Mouse (Mus musculus): ENCODE results near the gene Gja10.

Gja10 gene

DNA sequence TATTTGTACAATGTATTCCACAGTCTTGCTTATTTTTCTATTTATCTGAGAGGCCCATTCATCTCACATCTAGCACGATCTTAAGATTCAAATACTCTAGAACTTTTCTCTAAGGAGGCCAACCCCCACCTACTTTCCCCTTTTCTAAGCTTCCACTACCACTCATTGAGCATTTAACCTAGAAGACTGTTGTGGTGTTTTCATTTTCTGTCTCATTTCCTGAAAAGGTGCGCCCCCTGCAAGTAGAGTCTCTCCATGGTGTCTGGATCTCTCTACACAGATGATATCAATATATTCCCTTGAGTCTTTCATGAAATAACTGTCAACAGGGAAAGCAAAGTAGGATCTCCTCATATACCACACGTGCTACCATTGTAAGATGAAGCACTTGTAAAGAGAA is at the start of gene Gja10:
Gene Gja10 (minus strand): TSS at position 101 of the 400 bp plus-strand sequence.
- in situ Hi-C loops (cut with MboI, MseI), result no loop called here

DNA sequence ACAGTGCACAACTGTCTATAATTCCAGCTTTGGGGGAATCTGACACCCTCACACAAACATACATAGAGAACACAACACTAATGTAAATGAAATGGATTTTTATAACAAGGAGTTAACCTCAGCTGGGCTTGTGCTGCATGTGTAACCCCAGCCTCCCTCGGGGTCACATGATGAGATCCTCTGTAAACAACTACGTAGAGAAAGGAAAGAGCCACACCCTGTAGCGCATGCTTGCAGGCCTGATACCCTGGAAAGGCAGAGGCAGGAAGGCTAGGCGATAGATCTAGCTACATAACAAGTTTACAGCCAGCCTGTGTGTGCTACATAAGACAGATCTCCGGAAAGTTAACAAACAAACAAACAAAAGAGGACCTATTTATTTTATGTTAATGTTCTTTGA is 49.1 kb upstream of the Gja10 start:
- in situ Hi-C loops (cut with MboI, MseI), result no loop called here

DNA sequence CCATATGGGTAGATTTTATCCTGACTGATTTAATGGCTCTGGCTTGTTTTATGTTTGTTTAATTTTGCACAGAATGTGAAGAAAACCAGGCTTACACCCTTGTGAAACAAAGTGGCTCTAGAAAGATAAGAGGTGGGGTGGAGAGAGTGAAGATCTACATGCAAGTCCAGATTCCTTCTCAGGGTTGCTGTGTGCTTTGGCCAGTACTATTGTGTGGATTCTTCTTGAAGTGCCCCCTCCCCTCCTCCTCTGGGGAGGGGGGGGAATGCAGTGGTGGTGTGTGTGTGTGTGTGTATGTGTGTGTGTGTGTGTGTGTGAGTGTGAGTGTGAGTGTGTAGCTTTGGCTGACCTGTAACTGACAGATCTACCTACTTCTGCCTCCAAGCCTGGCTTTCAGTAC is 19.1 kb upstream of the Gja10 start:
- in situ Hi-C loops (cut with MboI, MseI), result no loop called here

DNA sequence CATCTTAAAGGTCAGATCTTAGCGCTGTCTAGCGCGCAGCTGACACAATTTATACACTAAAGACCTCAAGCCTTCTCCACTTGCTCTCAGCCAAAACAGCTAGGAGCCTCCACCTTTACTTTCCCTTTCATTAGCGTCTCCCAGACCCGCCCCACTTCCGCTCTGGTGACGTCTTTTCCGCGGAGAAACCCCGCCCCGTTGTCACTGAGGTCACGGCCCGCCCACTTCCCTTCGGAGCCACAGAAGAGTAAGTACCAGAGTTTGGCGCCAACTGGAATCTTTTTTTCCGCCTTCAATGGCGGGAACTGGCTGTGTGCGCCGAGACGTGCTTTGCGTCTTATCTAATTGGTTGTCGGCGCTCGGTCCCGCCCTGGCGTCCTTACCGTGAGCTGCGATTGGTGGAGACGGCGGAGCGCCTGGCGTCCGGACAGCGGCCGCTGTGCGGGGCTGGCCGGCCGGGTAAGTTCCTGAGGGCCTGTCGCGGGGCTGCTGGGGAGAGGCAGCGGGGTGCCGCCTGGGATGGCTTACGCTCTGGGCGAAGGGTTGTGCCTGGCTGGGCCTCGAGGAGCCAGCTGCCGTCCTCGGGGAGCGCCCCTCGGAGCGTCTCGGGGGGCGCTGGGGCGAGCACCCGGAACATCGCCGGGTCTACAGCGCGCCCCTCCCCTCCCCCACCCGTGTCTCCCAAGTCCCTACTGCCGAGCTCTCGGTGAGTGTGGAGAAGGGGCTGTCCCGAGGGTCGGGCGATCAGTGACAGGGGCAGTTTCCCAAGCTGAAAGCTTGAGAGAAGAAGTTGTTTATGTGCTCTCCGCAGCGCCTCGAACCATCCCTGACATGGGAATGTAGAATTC is 12.7 kb upstream of the Gja10 start, which contains the start of gene Casp8ap2:
Gene Casp8ap2 (plus strand): TSS at position 418 of the 848 bp plus-strand sequence.
- in situ Hi-C loops (cut with MboI, MseI), result no loop called here

DNA sequence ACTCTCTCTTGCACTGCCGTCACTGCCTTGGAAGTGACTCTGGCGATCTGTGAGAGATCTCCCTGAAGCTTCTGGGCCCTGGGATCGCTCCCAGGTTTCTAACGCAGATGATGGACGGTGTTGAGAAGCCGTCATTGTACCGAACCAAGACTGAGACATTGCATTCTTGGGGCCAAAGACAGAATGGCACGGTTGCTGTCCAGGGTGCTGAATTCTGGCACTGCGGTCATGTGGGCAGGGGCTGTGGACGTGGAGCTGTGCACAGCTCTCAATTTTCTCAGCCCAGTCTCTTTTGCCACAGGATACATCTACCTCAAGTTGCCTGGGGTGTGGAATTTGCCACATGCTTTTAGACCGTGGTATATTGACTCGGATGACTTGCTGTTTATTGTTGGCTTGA is 1.4 kb downstream of the Gja10 start:
- in situ Hi-C loops (cut with MboI, MseI), result no loop called here

DNA sequence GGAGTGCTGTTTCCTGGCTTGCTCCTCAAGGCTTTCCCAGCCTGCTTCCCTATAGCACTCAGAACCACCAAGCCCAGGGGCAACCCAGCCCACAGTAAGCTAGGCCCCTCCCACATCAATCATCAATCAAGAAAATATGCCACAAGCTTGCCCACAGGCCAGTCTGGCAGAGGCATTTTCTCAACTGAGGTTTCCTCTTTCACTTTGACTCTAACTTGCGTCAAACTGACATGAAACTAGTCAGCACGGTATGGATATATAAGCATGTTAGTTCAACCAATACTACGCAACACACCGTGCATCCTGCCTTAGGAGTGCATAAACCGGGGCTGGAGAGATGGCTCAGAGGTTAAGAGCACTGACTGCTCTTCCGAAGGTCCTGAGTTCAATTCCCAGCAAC is 14.3 kb downstream of the Gja10 start:
- in situ Hi-C loops (cut with MboI, MseI), result no loop called here

DNA sequence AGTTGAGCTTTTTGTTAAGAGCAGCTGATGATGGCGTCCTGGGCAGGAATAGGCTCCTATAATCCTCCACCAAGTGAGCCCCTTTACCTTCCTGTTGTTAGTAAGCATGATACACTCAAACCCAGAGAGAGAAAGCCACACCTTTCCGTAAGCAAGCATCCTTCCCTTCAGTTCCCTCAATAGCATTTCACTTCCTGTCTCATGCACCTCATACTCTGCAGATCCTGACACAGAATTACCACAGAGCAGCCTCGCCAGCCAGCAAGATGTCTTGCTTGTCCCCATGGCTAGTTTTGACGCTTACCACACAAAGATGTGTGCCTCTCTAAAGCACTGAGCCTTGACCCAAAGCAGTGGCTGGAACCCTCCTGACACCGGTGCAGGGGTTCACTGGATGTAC is 15.0 kb downstream of the Gja10 start:
- in situ Hi-C loops (cut with MboI, MseI), result no loop called here

DNA sequence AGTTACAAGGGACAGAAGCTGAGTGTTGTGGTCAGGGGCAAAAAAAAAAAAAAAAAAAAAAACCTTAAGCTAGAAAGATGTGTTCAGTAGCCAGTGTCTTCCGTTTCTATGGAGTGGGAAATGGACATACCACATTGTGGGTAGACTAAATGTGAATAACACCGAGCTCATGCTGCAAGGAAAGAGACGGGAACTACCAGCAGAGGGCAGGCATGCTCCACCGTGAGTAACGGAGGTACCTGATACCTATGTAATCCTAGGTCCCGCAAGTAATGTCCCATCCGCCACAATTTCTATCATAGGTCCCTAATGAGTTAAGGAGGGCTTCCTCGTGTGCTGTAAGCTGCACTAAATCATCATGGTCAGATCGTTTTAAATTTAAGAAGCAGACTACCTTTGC is 16.0 kb downstream of the Gja10 start:
- in situ Hi-C loops (cut with MboI, MseI), result no loop called here

DNA sequence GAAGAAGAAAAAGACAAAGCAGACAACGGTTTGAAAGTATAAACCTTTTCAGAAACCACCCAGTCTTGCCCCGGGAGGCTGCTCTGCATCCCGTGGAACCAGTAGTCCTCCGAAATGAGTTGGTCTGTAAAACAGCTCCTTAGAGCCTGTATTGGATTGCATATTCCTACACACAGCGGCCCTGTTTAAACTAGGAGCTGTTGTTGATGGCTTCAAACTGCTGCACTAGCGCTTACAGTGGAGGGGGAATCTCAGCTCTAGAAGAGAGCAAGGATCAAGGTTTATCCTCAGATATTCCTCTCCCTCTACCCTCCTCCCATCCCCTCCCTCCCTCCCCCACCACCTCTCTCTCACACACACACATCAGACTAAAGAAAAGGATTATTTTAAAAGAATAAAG is 18.4 kb downstream of the Gja10 start:
- in situ Hi-C loops (cut with MboI, MseI), result no loop called here

DNA sequence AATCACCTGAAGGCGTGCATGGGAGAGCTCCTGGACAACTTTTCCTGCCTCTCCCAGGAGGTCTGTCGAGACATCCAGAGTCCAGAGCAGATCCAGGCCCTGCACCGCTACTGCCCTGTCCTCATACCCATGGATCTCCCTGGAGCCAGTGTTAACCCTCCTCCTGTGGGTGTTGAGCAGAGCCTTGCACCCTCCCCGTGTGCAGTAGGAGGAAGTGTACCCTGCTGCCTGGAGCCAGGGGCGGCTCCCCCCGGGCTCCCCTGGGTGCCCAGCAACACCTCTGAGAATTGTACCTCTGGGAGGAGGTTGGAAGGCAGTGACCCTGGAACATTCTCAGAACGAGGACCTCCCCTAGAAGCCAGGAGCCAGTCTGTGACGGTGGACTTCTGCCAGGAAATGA is 22.7 kb downstream of the Gja10 start:
- in situ Hi-C loops (cut with MboI, MseI), result loop anchor here (10.0 kb wide), 1 partner anchor 525 kb away; no protein-coding TSS in a partner anchor

DNA sequence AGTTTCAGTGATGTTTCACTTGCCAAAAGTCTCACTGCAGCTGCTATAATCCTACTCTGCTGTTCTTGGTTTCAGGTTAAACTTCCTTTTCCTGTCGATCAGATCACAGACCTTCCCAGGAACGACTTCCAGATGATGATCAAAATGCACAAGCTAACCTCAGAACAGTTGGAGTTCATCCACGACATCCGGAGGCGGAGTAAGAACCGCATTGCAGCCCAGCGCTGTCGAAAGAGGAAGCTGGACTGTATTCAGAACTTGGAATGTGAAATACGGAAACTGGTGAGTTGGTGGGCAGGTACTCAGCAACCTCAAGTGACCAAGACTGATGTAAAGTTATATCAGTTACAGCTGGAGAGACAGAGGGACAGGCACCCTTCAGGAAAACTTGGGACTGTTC is 27.4 kb downstream of the Gja10 start:
- in situ Hi-C loops (cut with MboI, MseI), result loop anchor here (10.0 kb wide), 1 partner anchor 520 kb away; no protein-coding TSS in a partner anchor

DNA sequence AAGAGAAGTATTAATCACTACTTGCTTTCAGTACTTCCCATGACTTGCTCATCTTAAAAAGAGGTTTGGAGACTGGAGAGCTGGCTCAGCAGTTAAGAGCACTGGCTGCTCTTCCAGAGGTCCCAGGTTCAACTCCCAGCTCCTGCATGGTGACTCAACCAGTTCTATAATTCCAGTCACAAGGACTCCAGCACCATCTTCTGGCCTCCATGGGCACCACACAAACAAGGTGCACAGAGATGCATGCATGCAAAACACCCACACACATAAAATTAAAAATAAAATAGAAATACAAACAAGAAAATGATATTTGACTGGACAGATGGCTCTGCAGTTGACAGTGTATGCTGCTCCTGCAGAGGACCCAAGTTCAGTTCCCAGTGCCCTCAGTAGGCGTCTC is 28.0 kb downstream of the Gja10 start:
- in situ Hi-C loops (cut with MboI, MseI), result loop anchor here (10.0 kb wide), 1 partner anchor 520 kb away; no protein-coding TSS in a partner anchor

DNA sequence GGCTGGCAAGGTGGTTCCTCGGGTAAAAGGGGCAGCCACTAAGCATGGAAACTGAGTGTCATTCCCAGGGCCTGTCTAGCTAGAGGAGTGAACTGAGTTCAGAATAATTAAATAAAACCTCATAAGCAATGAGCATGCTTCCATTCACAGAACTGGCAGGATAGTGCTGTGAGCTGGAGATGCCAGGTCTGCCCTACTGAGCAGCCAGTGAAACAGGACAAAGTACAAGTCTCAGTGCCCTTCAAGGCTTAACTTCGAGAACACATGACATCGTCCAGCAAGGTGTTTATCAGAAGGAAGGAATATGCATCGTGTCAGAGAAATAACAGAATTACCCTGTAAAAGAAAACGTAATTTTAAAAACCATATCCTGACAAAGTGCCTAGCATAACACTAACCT is 29.0 kb downstream of the Gja10 start:
- in situ Hi-C loops (cut with MboI, MseI), result loop anchor here (10.0 kb wide), 1 partner anchor 519 kb away; no protein-coding TSS in a partner anchor

DNA sequence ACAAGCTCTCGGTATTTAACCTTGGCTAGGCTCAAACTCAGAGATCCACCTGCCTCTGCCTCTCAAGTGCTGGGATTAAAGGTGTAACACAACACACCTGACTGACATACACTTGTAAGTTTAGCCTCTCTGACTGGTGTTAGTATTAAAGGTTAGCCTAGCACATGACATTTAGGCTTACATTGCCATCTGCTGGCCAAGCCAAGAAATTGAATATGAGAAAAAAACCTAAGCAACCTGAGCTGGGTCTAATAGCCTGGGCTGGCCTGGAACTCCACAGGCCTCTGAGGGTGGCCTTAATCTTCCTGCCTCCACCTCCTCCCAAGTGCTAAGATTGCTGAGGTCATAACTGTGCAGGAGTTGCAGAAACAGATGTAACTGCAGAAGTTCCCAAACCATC is 30.4 kb downstream of the Gja10 start:
- in situ Hi-C loops (cut with MboI, MseI), result loop anchor here (10.0 kb wide), 1 partner anchor 517 kb away; no protein-coding TSS in a partner anchor

DNA sequence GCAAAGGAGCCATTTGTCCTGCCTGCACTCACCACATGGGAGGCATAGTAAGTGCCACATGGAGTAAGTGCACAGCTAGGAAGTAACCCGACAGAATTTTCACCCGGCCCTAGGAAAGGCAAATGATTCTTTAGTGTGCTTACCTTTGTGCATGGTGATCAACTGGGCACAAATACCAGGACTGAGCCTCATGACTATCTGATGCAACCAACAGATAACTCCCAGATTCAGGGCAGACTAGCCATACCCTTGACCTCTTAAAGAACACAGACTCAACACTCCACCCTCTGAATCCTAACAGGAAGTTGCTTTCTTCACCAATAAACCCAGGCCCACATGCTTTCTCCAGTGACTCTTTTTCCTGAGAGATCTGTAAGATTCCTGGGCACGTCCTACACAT is 31.1 kb downstream of the Gja10 start:
- in situ Hi-C loops (cut with MboI, MseI), result loop anchor here (10.0 kb wide), 1 partner anchor 517 kb away; no protein-coding TSS in a partner anchor

DNA sequence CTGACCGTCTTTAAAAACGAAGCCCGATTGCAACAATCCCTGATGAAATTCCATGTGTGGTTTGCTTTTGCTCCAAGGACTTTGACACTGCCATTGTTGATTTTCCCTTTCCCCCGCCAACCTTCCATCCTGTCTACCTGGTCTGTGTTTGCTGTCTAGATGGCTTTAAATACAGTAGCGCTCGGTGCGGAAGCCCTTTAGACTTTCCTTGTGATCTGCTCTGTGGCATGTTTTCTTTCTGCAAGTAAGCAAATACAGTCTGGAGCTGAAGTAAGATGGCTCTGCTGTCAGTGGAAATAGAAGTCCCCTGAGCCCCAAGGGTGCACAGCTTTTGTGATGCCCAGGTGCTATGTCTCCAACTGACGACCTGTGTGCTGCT is 31.6 kb downstream of the Gja10 start:
- in situ Hi-C loops (cut with MboI, MseI), result loop anchor here (10.0 kb wide), 1 partner anchor 516 kb away; no protein-coding TSS in a partner anchor

DNA sequence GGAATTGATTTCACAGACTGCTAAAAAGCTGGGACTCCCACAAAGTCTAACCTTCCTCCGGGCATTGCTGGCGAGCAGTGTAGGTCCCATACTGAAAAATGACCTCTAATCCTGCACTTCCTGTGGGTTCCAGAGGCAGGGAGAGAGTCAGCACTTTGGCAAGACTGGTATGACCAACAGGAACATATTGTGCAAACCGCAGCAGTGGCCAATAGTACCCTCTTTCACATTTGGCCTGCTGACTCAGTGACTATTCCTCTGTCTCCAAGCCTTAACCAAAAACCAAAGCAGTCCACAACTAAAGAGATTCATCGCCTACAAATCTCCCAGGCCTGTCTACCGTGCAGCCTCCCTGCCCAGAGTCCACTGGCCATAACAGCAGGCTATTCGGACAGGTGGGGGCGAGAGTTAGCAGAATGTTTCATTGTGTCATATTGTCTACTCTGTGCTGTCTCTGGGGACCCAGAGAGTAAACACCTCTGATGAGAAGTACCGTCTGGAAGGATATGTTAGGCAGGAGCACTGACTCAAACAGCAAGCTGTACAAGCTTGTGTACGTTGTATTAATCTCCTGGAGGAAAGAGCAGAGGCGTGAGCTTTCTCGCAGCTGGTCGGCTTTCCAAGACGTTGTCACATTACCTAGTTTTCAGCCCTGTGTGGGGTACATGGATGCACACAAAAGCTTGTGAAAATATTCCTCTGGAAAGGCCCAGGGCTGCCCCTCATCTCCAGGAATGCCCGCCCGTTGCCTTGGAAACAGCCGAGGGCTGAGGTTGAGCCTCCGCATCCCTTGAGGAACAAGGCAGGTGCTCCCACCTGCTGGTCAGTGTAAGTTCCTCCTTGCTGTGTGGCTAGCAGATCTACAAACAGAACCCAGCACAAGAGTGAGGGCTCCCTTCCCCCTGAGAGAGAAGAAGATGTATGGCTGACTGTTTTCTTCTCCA is 32.3 kb downstream of the Gja10 start:
- in situ Hi-C loops (cut with MboI, MseI), result loop anchor here (10.0 kb wide), 2 partner anchors 425 to 515 kb away; no protein-coding TSS in a partner anchor

DNA sequence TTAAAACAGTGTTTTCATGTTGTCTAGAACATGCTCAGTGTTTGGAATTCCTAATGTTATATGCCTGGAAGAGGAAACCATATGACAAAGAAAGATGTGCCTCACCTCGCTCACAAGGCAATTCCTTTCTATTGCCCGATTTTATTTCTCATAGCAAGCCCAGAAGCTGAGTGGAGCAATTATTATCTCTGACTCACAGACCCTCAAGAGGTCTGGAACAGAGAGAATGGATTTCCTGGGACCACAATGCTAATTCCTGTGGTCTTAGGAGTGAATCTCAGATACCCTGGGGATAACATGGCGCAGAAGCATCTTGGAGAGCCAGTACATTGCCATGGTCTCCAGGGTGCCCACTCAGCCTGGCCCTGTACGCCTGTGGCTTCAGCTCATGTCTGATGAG is 33.5 kb downstream of the Gja10 start:
- in situ Hi-C loops (cut with MboI, MseI), result loop anchor here (10.0 kb wide), 1 partner anchor 424 kb away; no protein-coding TSS in a partner anchor

DNA sequence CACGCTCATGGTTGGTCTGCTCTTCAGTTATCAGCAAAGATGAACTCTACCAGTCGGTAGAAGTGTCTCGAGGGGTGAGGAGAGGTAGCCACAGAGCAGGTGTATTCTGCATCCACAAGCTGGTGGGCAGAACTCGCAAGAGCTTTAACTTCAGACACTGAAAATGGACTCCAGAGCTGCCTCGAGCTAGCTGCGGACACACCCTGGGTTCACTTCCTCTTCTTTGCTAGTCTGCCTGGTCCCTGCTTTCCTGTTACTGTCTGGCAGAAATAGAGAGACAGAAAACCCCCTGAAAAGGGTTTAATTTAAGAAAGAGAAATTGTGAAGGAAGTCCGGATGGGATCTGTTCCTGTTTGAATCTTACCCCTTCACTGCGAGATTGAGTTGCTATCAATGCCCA is 37.6 kb downstream of the Gja10 start:
- in situ Hi-C loops (cut with MboI, MseI), result loop anchor here (5.0 to 10.0 kb wide), 2 partner anchors 313 to 420 kb away; no protein-coding TSS in a partner anchor

DNA sequence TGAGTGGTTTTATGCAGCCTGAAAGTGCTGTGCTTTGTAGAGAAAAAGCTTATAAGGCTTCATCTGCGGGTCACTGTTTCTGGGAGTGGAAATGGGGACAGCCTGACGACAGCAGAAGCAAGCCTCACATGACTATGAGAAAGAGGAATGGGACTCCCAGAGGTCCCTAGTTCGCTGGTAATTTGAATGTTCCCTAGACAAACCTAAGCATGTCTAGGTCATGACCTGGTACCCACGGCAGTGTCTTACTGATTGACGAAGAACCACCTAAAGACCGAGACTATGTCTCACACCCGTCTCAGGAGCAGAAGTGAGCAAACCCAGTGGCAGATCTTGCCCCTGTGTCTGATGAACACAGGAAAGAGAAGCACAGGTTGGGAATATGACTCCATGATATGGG is 38.1 kb downstream of the Gja10 start:
- in situ Hi-C loops (cut with MboI, MseI), result loop anchor here (5.0 to 10.0 kb wide), 2 partner anchors 312 to 420 kb away; no protein-coding TSS in a partner anchor

DNA sequence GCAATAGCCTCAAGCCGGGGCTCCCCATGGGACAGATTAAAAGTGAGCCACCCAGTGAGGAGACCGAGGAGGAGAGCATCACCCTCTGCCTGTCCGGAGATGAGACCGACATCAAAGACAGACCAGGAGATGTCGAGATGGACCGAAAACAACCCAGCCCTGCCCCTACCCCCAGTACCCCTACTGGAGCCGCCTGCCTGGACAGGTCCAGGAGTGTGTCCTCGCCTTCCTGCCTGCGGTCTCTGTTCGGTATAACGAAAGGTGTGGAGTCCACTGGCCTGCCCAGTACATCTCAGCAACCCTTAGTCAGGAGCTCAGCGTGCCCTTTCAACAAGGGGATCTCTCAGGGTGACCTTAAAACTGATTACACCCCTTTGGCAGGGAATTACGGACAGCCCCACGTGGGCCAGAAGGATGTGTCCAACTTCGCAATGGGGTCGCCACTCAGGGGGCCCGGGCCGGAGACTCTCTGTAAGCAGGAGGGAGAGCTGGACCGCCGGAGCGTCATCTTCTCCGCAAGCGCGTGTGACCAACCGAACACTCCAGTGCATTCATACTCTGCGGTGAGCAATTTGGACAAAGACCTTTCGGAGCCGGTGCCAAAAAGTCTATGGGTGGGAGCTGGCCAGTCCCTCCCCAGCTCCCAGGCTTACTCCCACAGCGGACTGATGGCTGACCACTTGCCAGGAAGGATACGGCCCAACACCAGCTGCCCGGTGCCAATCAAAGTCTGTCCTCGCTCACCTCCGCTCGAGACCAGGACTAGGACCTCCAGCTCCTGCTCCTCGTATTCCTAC is 40.0 kb downstream of the Gja10 start:
- in situ Hi-C loops (cut with MboI, MseI), result loop anchor here (5.0 to 10.0 kb wide), 2 partner anchors 310 to 418 kb away; no protein-coding TSS in a partner anchor
